Mouse (Mus musculus): ENCODE results near the gene Olfr1369-ps1. TPM values are rescaled to one million over a fixed set of nuclear protein-coding genes. Genes with fewer than 3 reads are reported as not detected.

The Olfr1369-ps1 gene
- total and polyA plus RNA-seq, 3 experiments, result 0.23 TPM; not detected in 2

DNA sequence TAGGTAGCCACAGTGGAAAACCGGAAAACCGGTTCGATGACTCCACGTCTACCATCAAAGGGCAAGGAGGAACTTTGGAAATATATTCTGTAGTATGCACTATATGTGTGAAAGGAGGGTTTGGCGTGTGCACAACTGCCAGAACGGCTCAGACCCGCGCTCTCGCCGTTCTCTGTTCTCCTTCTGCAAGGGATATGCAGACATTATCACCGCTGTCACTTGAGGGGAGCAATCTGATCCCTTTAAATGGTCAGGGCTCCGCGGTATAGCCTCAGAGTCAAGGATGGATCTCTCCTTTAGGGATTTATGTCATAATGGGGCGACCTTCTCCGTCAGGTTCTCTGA, 48.2 kb downstream of the Olfr1369-ps1 start:
- no peaks in the 10 kb centered on the region for H3K9me3 ChIP-seq (replicated peaks)
- no peak for TF ChIP-seq GATA2 (IDR thresholded peaks at IDR 0.05; ENCODE audit: borderline replicate concordance, low read depth, low read length)
- TF ChIP-seq POLR2AphosphoS5 (IDR thresholded peaks at IDR 0.05; ENCODE audit: insufficient replicate concordance, low read depth, low read length), result no peak
- H3K27me3 ChIP-seq (ENCODE audit: insufficient read depth, low read length), result peaks cover 29% of the 10 kb centered on the region
- H3K36me3 ChIP-seq (replicated peaks), result no peaks in the 10 kb centered on the region
- H3K4me1 ChIP-seq (ENCODE audit: insufficient read depth, low read depth, low read length), result peaks cover 43% of the 10 kb centered on the region
- H3K4me3 ChIP-seq (ENCODE audit: low read depth, low read length), result peak overlapping the region; percentile 66
- ATAC-seq (ENCODE audit: extremely low read depth, insufficient number of reproducible peaks, low FRiP score, poor library complexity, severe bottlenecking) (no peak), DNase-seq (ENCODE audit: low spot score) (no peak)

DNA sequence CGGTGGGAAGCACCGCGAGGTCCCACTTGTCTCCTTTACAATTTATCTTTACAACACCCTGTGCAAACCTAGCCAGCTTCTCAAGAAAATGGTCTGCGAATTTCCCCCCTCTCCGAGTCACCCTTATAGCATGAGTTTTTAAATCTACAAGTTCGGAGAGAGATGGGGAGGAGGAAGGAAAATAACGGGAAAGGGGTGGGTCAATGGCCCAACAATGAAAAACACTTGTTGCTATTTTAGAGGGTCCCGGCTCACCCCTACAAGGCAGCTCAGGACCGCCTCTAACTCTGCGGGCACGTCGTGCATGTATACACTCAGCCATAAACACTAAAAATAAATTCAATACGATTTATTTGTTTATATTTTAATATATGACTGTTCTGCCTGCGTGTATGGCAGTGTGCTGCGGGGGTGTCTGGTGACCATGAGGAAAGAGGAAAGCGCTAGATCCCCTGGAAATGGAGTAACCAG, 48.8 kb downstream of the Olfr1369-ps1 start:
- Histone ChIP-seq H3K4me3 (ENCODE audit: low read depth, low read length) (peak overlapping the region; percentile 66), H3K4me1 (ENCODE audit: insufficient read depth, low read depth, low read length) (peaks cover 43% of the 10 kb centered on the region), H3K36me3 (replicated peaks) (no peaks in the 10 kb centered on the region), H3K9me3 (replicated peaks) (no peaks in the 10 kb centered on the region), H3K27me3 (ENCODE audit: insufficient read depth, low read length) (peaks cover 33% of the 10 kb centered on the region)
- ATAC-seq (ENCODE audit: extremely low read depth, insufficient number of reproducible peaks, low FRiP score, poor library complexity, severe bottlenecking) (no peak), DNase-seq (ENCODE audit: low spot score) (no peak)
- TF ChIP-seq GATA1 (IDR thresholded peaks at IDR 0.05; ENCODE audit: borderline replicate concordance, low read length), result no peak

GRCm38 (mm10) chr13:21160657-21161590, 49.6 kb downstream of the Olfr1369-ps1 start:
- Histone ChIP-seq H3K27me3 (ENCODE audit: insufficient read depth, low read length) (peaks cover 30% of the 10 kb centered on the region), H3K4me3 (ENCODE audit: low read depth, low read length) (peak overlapping the region; percentile 66), H3K4me1 (ENCODE audit: insufficient read depth, low read depth, low read length) (peaks cover 47% of the 10 kb centered on the region), H3K9me3 (replicated peaks) (no peaks in the 10 kb centered on the region), H3K36me3 (replicated peaks) (no peaks in the 10 kb centered on the region)
- peak; percentile 56 for ATAC-seq (ENCODE audit: extremely low read depth, insufficient number of reproducible peaks, low FRiP score, poor library complexity, severe bottlenecking)
- no peak for TF ChIP-seq CTCF (IDR thresholded peaks at IDR 0.05; ENCODE audit: low read depth, low read length)
- TF ChIP-seq TAL1 (conservative IDR thresholded peaks at IDR 0.05; ENCODE audit: low read depth, low read length), result no peak
- no peak for TF ChIP-seq GATA2 (IDR thresholded peaks at IDR 0.05; ENCODE audit: borderline replicate concordance, low read depth, low read length)
- DNase-seq (ENCODE audit: low spot score), result no peak

GRCm38 (mm10) chr13:21161591-21161990, 50.3 kb downstream of the Olfr1369-ps1 start:
- ATAC-seq (ENCODE audit: extremely low read depth, insufficient number of reproducible peaks, low FRiP score, poor library complexity, severe bottlenecking), result no peak
- no peaks in the 10 kb centered on the region for H3K36me3 ChIP-seq (replicated peaks)
- no peak for DNase-seq (ENCODE audit: low spot score)
- no peak for TF ChIP-seq POLR2AphosphoS5 (IDR thresholded peaks at IDR 0.05; ENCODE audit: insufficient replicate concordance, low read depth, low read length)
- H3K4me3 ChIP-seq (ENCODE audit: low read depth, low read length), result no peak overlapping the region; the same call in 1 of the 2 replicates
- peaks cover 51% of the 10 kb centered on the region for H3K4me1 ChIP-seq (ENCODE audit: insufficient read depth, low read depth, low read length)
- no peaks in the 10 kb centered on the region for H3K9me3 ChIP-seq (replicated peaks)
- peaks cover 26% of the 10 kb centered on the region for H3K27me3 ChIP-seq (ENCODE audit: insufficient read depth, low read length)

- Histone ChIP-seq H3K9me3 (replicated peaks) (no peaks in the 10 kb centered on the region), H3K4me3 (ENCODE audit: low read depth, low read length) (no peak overlapping the region), H3K4me1 (ENCODE audit: insufficient read depth, low read depth, low read length) (peaks cover 55% of the 10 kb centered on the region), H3K36me3 (replicated peaks) (no peaks in the 10 kb centered on the region), H3K27me3 (ENCODE audit: insufficient read depth, low read length) (peaks cover 21% of the 10 kb centered on the region)
- no peak for TF ChIP-seq GATA2 (IDR thresholded peaks at IDR 0.05; ENCODE audit: borderline replicate concordance, low read depth, low read length)
- TF ChIP-seq CTCF (IDR thresholded peaks at IDR 0.05; ENCODE audit: low read depth, low read length), result no peak
- no peak for TF ChIP-seq POLR2AphosphoS5 (IDR thresholded peaks at IDR 0.05; ENCODE audit: insufficient replicate concordance, low read depth, low read length)
- TF ChIP-seq GATA1 (IDR thresholded peaks at IDR 0.05; ENCODE audit: borderline replicate concordance, low read length), result no peak
- no peak for TF ChIP-seq TAL1 (conservative IDR thresholded peaks at IDR 0.05; ENCODE audit: low read depth, low read length)
- DNase-seq (ENCODE audit: low spot score) (no peak), ATAC-seq (ENCODE audit: extremely low read depth, insufficient number of reproducible peaks, low FRiP score, poor library complexity, severe bottlenecking) (no peak)
These were observed 51.3 kb downstream of the Olfr1369-ps1 start for GRCm38 (mm10) chr13:21162591-21162990.

- DNase-seq (ENCODE audit: low spot score), result no peak
- Histone ChIP-seq H3K36me3 (replicated peaks) (no peaks in the 10 kb centered on the region), H3K4me1 (ENCODE audit: insufficient read depth, low read depth, low read length) (peaks cover 42% of the 10 kb centered on the region), H3K27me3 (ENCODE audit: insufficient read depth, low read length) (peaks cover 4% of the 10 kb centered on the region), H3K9me3 (replicated peaks) (no peaks in the 10 kb centered on the region), H3K4me3 (ENCODE audit: low read depth, low read length) (peak overlapping the region; percentile 70)
- no peak for ATAC-seq (ENCODE audit: extremely low read depth, insufficient number of reproducible peaks, low FRiP score, poor library complexity, severe bottlenecking)
- TF ChIP-seq GATA2 (IDR thresholded peaks at IDR 0.05; ENCODE audit: borderline replicate concordance, low read depth, low read length), result no peak
- TF ChIP-seq POLR2AphosphoS5 (IDR thresholded peaks at IDR 0.05; ENCODE audit: insufficient replicate concordance, low read depth, low read length), result no peak
- no peak for TF ChIP-seq CTCF (IDR thresholded peaks at IDR 0.05; ENCODE audit: low read depth, low read length)
- no peak for TF ChIP-seq GATA1 (IDR thresholded peaks at IDR 0.05; ENCODE audit: borderline replicate concordance, low read length)
- TF ChIP-seq TAL1 (conservative IDR thresholded peaks at IDR 0.05; ENCODE audit: low read depth, low read length), result no peak
These were observed 55.9 kb downstream of the Olfr1369-ps1 start for GRCm38 (mm10) chr13:21166936-21167909.
